Mouse (Mus musculus) lung, embryonic 14.5 days (tissue): ENCODE data around the gene Abcc3. TPM values are rescaled to one million over a fixed set of nuclear protein-coding genes. Genes with fewer than 3 reads are reported as not detected.

Experiments used
- ATAC-seq: fragments of 200-750 bp; cut with Nextera tagmentation; 2 replicates; pipeline ENCODE4 v1.8.0; 2017; ENCODE audit warnings: mild to moderate bottlenecking, moderate TSS enrichment, moderate library complexity; ENCODE audit not compliant: insufficient read depth
- DNase-seq: peaks from one replicate; pipeline ENCODE4 v3.0.0-alpha.2; 2015
- H3K27ac ChIP-seq: fragments of 300-500 bp; sonication (generic); 2 replicates; pipeline ENCODE4 v1.5.1; 2014; ENCODE audit warnings: low read depth, mild to moderate bottlenecking, moderate library complexity
- H3K27me3 ChIP-seq: fragments of 300-500 bp; sonication (generic); 2 replicates; pipeline ENCODE4 v1.6.1; 2014; ENCODE audit warnings: low read length, control low read depth; ENCODE audit not compliant: insufficient read depth
- H3K36me3 ChIP-seq: fragments of 300-500 bp; sonication (generic); 2 replicates; pipeline ENCODE4 v1.6.1; 2014; ENCODE audit warnings: control low read depth; ENCODE audit not compliant: insufficient read depth
- H3K4me1 ChIP-seq: fragments of 300-500 bp; sonication (generic); 2 replicates; pipeline ENCODE4 v1.6.1; 2014; ENCODE audit warnings: antibody characterized with exemption, control low read depth; ENCODE audit not compliant: insufficient read depth
- H3K4me2 ChIP-seq: fragments of 300-500 bp; sonication (generic); 2 replicates; pipeline ENCODE4 v1.6.1; 2014; ENCODE audit warnings: mild to moderate bottlenecking
- H3K4me3 ChIP-seq: fragments of 300-500 bp; sonication (generic); 2 replicates; pipeline ENCODE4 v1.5.1; 2014; ENCODE audit warnings: low read depth, low read length
- H3K9ac ChIP-seq: fragments of 300-500 bp; sonication (generic); 2 replicates; pipeline ENCODE4 v1.6.1; 2014
- H3K9me3 ChIP-seq: fragments of 300-500 bp; sonication (generic); 2 replicates; pipeline ENCODE4 v1.6.1; 2016; ENCODE audit warnings: low read depth, low read length, control low read depth
- CTCF ChIP-seq: IDR thresholded peaks from 2 replicates; pipeline ENCODE4 v1.5.1; 2016; ENCODE audit warnings: antibody characterized with exemption, low read depth
- WGBS: fragments of 180-500 bp; shearing (Covaris S2); extraction: QIAGEN DNeasy Blood & Tissue Kit; methylation state at CpG from one replicate; pipeline ENCODE4 v1.1.7; 2014; 5-methylcytosine and 5-hydroxymethylcytosine counted together
- polyA plus RNA-seq: library from polyadenylated mRNA; unstranded; fragments of >200 nt; fragmentation: Nextera tagmentation; extraction: Ambion mirVana; gene quantifications from 2 replicates; pipeline ENCODE4 v1.2.1, GENCODE M21; 2014

The Abcc3 gene
- polyA plus RNA-seq, 1 experiment from 2014 or later, result 3.1 TPM

DNA sequence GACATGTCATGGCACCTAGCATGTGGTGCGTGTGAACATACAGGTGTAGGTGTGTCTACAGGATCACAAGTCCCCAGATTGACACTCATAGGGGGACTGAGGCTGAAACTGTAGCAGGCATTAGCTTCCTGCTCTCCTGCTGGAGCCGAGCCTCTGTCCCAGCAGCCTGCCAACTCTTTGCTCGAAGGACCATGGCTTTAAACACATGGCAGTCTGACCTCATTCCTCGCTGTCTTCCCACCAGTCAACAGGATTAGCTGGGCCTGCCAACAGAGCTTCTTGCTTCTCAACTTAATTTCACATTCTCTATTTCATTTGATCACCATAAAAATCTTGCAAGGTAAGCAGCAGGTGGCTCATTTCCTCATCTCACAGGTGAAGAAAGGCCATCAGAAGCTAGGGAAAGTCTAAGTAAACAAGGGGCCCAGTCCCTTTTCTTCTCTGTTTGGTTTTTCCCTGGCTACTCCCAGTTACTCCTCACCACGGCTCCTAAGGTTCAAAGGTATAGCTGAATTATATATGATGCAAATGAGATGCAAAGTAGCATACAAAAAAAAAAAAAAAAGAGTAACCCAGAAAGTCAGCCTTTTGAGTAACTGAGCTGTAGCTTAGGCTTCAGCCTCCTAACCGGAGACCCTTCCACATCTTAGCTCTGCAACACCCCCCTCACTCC lies 2.9 kb downstream of the Abcc3 start:
- Histone ChIP-seq H3K4me3 (no peak overlapping the region), H3K36me3 (no peaks in the 10 kb centered on the region), H3K9ac (no peak overlapping the region), H3K27ac (no peak overlapping the region), H3K27me3 (no peaks in the 10 kb centered on the region; the same call in 1 of the 2 replicates), H3K4me1 (peaks cover 11% of the 10 kb centered on the region; the same call in 1 of the 2 replicates), H3K9me3 (no peaks in the 10 kb centered on the region), H3K4me2 (no peak overlapping the region)
- no peak for TF ChIP-seq CTCF
- DNase-seq, result no peak
- WGBS, result 53% methylated on average over 6 of the region's 6 CpGs
- ATAC-seq, result no peak

DNA sequence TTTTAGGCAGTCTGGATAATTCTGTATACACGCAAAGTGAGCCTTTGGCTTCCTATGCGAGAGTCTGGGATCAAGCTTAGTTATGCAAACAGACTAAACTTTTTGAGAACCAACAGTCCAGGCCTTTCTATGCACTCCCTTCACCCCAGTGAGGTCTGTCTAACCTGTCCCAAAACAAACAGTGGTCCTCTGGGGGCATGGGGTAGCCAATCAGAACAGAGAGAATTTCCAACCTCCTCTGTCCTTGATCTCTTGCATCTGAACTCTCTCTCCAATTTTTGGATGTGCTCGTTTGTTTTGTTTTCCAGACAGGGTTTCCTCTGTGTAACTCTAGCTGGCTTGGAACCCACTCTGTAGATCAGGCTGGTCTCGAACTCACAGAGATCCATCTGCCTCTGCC lies 3.8 kb downstream of the Abcc3 start:
- WGBS, result 62% methylated on average over 4 of the region's 4 CpGs
- no peak for DNase-seq
- no peak overlapping the region for H3K4me2 ChIP-seq
- no peaks in the 10 kb centered on the region for H3K36me3 ChIP-seq
- no peak overlapping the region for H3K4me3 ChIP-seq
- no peak overlapping the region for H3K9ac ChIP-seq
- no peaks in the 10 kb centered on the region; the same call in 1 of the 2 replicates for H3K27me3 ChIP-seq
- no peak for ATAC-seq
- peaks cover 11% of the 10 kb centered on the region; the same call in 1 of the 2 replicates for H3K4me1 ChIP-seq
- no peak overlapping the region for H3K27ac ChIP-seq
- TF ChIP-seq CTCF, result no peak
- H3K9me3 ChIP-seq, result no peaks in the 10 kb centered on the region

DNA sequence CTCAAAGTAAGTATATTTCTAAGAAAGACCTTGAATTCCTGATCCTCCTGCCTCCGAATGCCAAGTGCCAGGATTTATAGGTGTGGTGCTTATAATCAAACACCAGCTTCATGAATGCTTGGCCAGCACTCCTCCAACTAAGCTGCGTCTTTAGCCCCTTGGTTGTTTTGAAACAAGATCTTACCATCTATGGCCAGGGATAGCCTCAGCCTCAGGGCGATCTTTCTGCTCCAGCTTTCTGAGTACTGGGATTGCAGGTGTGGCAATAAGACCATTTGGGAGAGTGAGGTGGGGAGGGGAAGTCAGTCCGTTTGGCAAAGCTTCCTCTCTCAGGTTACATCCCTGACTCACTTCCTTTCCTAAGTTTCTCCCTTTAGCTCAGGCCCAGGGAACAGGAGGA lies 5.0 kb downstream of the Abcc3 start:
- no peak overlapping the region for H3K9ac ChIP-seq
- H3K4me3 ChIP-seq, result no peak overlapping the region
- no peak for DNase-seq
- peaks cover 11% of the 10 kb centered on the region; the same call in 1 of the 2 replicates for H3K4me1 ChIP-seq
- 67% methylated on average over 4 of the region's 4 CpGs for WGBS
- no peaks in the 10 kb centered on the region for H3K9me3 ChIP-seq
- no peak overlapping the region for H3K27ac ChIP-seq
- TF ChIP-seq CTCF, result no peak
- no peaks in the 10 kb centered on the region for H3K36me3 ChIP-seq
- H3K27me3 ChIP-seq, result no peaks in the 10 kb centered on the region; the same call in 1 of the 2 replicates
- no peak for ATAC-seq
- H3K4me2 ChIP-seq, result no peak overlapping the region

DNA sequence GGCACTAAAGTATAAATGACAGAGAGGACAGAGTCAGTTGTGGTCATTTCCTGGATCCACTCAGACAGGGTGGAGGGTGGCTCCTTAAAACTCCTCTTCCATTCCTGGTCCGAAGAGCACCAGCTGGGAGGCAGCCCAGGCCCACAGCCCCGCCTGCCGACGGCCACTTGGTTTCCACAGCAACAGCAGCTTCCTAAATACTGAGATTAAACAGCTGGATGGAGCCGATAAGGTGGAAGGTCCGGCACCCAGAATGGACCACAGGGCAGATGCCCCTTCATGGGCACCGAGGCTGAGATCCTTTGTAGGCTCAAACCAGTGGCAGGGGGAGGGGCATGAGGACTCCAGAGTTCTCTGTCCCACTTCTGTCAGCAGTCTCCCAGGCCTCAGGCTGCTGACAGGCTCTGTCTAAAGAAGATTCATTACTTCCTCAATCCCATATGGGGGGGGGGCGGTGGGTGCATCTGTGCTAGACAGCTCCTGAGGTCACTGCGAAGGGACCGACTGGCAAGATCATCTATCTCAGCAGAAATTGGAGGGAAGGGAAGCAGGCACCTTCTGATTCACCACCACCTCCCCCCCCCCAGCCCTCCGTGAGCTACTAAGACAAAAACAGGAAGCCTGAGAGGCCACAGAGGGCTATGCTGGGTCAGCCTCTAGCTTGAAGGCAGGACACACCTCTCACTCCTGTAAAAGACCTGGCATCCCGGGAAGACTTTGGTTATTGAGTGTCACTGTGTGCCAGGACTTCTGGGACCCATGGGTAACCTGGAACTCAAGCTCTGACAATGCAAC lies 6.6 kb downstream of the Abcc3 start:
- WGBS, result 4% methylated on average over 12 of the region's 12 CpGs
- ATAC-seq, result peak; percentile 76

DNA sequence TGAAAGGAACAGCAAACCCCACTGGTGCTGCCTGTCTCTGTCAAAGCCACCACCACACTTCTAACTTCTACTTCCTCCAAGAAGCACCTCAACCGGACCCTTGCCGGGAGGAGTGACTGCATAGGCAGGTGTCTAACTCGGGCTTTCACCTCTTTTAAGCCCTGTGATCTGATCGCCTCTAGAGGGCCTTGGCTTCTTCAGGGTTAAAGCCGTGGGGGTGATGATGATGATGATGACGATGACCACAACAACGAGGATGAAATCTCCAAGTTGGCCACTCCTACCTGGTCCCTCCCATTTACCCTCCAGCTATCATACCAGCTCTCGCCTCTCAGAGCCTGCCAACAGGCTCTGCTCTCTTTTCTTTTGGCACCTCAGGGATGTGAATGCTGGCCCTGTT lies 13.1 kb downstream of the Abcc3 start:
- Histone ChIP-seq H3K27ac (no peak overlapping the region), H3K36me3 (no peaks in the 10 kb centered on the region), H3K4me3 (no peak overlapping the region), H3K4me2 (no peak overlapping the region), H3K27me3 (no peaks in the 10 kb centered on the region), H3K4me1 (no peaks in the 10 kb centered on the region), H3K9me3 (no peaks in the 10 kb centered on the region), H3K9ac (no peak overlapping the region)
- WGBS, result 64% methylated on average over 8 of the region's 8 CpGs
- no peak for TF ChIP-seq CTCF
- ATAC-seq (no peak), DNase-seq (no peak)

More for the DNA sequence above, 6.6 kb downstream of the Abcc3 start:
- H3K4me2 ChIP-seq, result peak overlapping the region; percentile 40
- no peaks in the 10 kb centered on the region for H3K36me3 ChIP-seq
- no peak overlapping the region for H3K9ac ChIP-seq
- H3K27me3 ChIP-seq, result no peaks in the 10 kb centered on the region
- peak; percentile 74 for DNase-seq
- H3K9me3 ChIP-seq, result no peaks in the 10 kb centered on the region
- H3K4me1 ChIP-seq, result peaks cover 11% of the 10 kb centered on the region; the same call in 1 of the 2 replicates
- H3K4me3 ChIP-seq, result no peak overlapping the region
- H3K27ac ChIP-seq, result peak overlapping the region; percentile 33; the same call in 1 of the 2 replicates
- TF ChIP-seq CTCF, result no peak

DNA sequence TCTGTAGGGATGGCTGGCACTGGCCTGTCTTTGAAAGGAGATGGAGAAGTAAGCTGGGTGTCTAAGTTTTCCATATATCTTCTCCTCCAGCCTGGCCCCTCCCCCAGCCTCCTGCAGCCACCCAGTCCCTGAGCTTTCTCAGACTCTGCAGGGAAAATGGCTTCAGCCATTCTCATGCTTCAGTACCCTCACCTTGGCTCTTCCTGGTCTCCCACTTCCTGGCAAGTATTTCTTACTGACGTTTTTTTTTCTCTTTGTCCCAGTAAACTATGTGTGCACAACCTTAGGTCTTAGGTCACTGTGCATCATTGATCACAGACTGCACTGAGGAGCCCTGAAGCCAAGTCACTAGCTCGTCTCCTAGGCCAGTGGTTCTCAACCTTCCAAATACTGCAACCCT lies 13.7 kb downstream of the Abcc3 start:
- H3K4me1 ChIP-seq, result no peaks in the 10 kb centered on the region
- no peaks in the 10 kb centered on the region for H3K9me3 ChIP-seq
- no peak overlapping the region for H3K27ac ChIP-seq
- DNase-seq (no peak), ATAC-seq (no peak)
- H3K4me3 ChIP-seq, result no peak overlapping the region
- 22% methylated on average over 2 of the region's 2 CpGs for WGBS
- H3K36me3 ChIP-seq, result no peaks in the 10 kb centered on the region
- no peak for TF ChIP-seq CTCF
- H3K9ac ChIP-seq, result no peak overlapping the region
- no peaks in the 10 kb centered on the region for H3K27me3 ChIP-seq
- no peak overlapping the region for H3K4me2 ChIP-seq

DNA sequence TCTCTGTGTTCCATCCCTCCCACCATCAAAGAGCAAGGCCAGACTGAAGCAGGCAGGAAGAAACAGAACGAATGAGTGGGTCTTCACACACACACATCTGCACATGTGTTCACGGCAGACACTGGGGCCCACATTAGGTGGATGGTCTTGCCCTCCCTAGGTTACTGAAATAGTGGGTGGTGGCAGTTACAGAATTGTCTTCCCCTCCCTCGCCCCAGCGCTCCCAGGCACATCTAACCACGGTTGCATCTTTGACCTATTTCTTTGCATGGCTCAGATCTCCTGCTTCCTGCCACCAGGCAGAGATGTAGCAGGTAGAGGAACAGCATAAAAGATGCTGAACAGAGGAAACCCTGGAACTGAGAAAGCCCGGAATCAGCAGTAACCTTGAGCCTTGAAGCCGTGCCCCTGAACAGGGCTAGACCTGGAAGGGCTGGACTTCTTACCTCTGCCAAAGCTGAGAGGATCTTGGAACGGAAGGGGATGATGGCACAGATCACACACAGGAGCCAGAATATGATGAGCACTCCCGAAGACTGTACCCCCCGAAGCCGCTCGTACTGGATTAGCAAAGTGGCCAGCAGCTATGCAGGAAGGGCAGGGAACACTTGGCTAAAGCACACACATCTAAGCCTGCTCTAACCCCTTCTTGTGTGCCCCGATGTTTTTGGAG lies 18.4 kb downstream of the Abcc3 start:
- H3K9me3 ChIP-seq, result no peaks in the 10 kb centered on the region
- no peak for ATAC-seq
- 79% methylated on average over 13 of the region's 13 CpGs for WGBS

More for the DNA sequence above, 18.4 kb downstream of the Abcc3 start:
- no peak for TF ChIP-seq CTCF
- Histone ChIP-seq H3K27ac (no peak overlapping the region), H3K27me3 (no peaks in the 10 kb centered on the region), H3K4me1 (no peaks in the 10 kb centered on the region), H3K36me3 (no peaks in the 10 kb centered on the region), H3K9ac (no peak overlapping the region), H3K4me3 (no peak overlapping the region), H3K4me2 (no peak overlapping the region)
- DNase-seq, result no peak
